Mouse (Mus musculus): ENCODE results near the gene Asb13. TPM values are rescaled to one million over a fixed set of nuclear protein-coding genes. Genes with fewer than 3 reads are reported as not detected.

Gene Asb13
- total and polyA plus RNA-seq, 2 experiments from 2014 or later = 2.2 to 4.3 TPM

DNA sequence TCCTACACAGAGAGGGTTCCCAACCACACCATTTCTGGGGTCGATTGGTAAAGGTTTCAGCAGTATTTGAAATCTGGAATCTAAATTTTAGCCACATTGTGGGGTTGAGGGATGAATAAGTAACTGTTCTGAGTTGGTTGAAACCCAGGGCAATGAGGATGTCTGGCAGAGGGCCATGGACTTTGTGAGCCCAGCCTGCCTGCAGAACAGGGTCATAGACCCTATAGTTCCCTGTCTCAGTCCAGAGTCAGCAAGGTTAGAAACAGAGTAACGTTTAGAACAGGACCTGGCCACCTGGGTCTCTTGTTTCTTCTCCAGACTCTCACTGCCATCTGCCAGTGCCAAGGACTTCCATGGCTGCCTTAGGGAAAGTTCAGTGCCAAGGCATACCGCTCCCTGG is 30.4 kb downstream of the Asb13 start:
- TF ChIP-seq CTCF (IDR thresholded peaks at IDR 0.05; ENCODE audit: low read depth) (no peak), EP300 (IDR thresholded peaks at IDR 0.05; ENCODE audit: low read depth) (no peak)
- WGBS = 59% methylated on average over 3 of the region's 3 CpGs
- Histone ChIP-seq H3K9me3 (replicated peaks; ENCODE audit: control insufficient read depth, low read length) (no peaks in the 10 kb centered on the region), H3K4me3 (ENCODE audit: low read depth, low read length) (no peak overlapping the region), H3K9ac (replicated peaks; ENCODE audit: low read depth, low read length) (no peak overlapping the region), H3K4me2 (ENCODE audit: low read depth, low read length) (no peak overlapping the region), H3K27ac (ENCODE audit: low read depth) (no peak overlapping the region), H3K27me3 (ENCODE audit: control insufficient read depth, insufficient read depth, low read length) (no peaks in the 10 kb centered on the region), H3K36me3 (replicated peaks; ENCODE audit: control insufficient read depth, insufficient read depth, low read length) (no peaks in the 10 kb centered on the region), H3K4me1 (ENCODE audit: control insufficient read depth, insufficient read depth) (no peaks in the 10 kb centered on the region)
- DNase-seq (ENCODE audit: low spot score) (no peak), ATAC-seq (ENCODE audit: insufficient read depth, low read depth) (no peak)

DNA sequence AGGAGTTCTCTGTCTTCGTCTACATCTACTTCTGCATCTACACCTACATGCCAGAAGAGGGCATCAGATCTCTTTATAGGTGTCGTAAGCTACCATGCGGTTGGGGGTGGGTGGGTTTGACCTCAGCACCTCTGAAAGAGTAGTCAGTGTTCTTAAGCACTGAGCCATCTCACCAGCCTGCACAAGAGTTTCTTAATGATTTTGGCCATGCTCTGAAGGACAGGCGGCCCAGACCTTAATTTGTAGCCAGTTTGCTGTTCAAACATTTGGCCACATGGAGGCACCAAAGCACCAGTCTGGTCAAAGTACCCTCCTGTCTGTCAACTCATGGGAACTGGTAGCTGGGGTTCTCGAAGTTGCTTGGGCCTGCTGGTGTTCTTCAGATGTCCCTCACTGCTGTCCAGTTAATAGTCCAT is 31.5 kb downstream of the Asb13 start:
- peak; percentile 72 for DNase-seq (ENCODE audit: low spot score)
- Histone ChIP-seq H3K27ac (ENCODE audit: low read depth) (no peak overlapping the region), H3K4me2 (ENCODE audit: low read depth, low read length) (peak overlapping the region; percentile 27; the same call in 1 of the 2 replicates), H3K4me1 (ENCODE audit: control insufficient read depth, insufficient read depth) (no peaks in the 10 kb centered on the region), H3K9me3 (replicated peaks; ENCODE audit: control insufficient read depth, low read length) (no peaks in the 10 kb centered on the region), H3K27me3 (ENCODE audit: control insufficient read depth, insufficient read depth, low read length) (no peaks in the 10 kb centered on the region), H3K36me3 (replicated peaks; ENCODE audit: control insufficient read depth, insufficient read depth, low read length) (no peaks in the 10 kb centered on the region), H3K9ac (replicated peaks; ENCODE audit: low read depth, low read length) (no peak overlapping the region), H3K4me3 (ENCODE audit: low read depth, low read length) (no peak overlapping the region)
- TF ChIP-seq CTCF (IDR thresholded peaks at IDR 0.05; ENCODE audit: low read depth) (peak; percentile 90), EP300 (IDR thresholded peaks at IDR 0.05; ENCODE audit: low read depth) (no peak)
- ATAC-seq (ENCODE audit: insufficient read depth, low read depth) = peak; percentile 60
- 10% methylated on average over 5 of the region's 5 CpGs for WGBS

DNA sequence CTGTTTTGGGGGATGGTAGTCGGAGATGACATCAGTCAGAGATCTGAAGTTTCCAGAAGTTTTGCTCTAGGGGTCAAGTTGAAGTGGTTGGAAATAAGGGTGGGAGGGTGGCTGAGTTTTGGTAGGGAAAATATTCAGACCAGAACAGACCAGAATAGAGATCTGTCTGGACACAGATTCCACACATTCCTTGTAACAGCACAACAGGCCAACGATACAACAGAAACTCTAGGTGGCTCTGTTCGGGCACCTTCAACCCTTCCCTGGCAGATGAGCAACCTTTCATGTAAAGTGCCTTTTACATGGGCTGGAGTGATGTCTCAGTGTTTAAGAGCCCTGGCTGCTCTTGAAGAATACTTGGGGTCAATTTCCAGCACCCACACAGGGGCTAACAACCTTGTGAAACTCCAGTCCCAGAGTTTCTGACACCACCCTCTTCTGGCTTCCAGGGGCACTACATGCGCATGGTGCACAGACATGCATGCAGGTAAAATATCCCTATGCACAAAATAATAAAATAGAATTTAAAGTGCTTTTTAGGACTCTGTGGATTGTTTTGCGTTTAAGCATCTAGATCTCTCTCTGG is 33.5 kb downstream of the Asb13 start:
- Histone ChIP-seq H3K9ac (replicated peaks; ENCODE audit: low read depth, low read length) (no peak overlapping the region), H3K27ac (ENCODE audit: low read depth) (no peak overlapping the region), H3K4me1 (ENCODE audit: control insufficient read depth, insufficient read depth) (no peaks in the 10 kb centered on the region), H3K36me3 (replicated peaks; ENCODE audit: control insufficient read depth, insufficient read depth, low read length) (no peaks in the 10 kb centered on the region), H3K27me3 (ENCODE audit: control insufficient read depth, insufficient read depth, low read length) (no peaks in the 10 kb centered on the region), H3K9me3 (replicated peaks; ENCODE audit: control insufficient read depth, low read length) (no peaks in the 10 kb centered on the region), H3K4me3 (ENCODE audit: low read depth, low read length) (no peak overlapping the region), H3K4me2 (ENCODE audit: low read depth, low read length) (no peak overlapping the region)
- no peak; the same call in 1 of the 2 replicates for ATAC-seq (ENCODE audit: insufficient read depth, low read depth)
- DNase-seq (ENCODE audit: low spot score) = no peak
- TF ChIP-seq EP300 (IDR thresholded peaks at IDR 0.05; ENCODE audit: low read depth) (no peak), CTCF (IDR thresholded peaks at IDR 0.05; ENCODE audit: low read depth) (no peak)
- WGBS = 55% methylated on average over 5 of the region's 5 CpGs

DNA sequence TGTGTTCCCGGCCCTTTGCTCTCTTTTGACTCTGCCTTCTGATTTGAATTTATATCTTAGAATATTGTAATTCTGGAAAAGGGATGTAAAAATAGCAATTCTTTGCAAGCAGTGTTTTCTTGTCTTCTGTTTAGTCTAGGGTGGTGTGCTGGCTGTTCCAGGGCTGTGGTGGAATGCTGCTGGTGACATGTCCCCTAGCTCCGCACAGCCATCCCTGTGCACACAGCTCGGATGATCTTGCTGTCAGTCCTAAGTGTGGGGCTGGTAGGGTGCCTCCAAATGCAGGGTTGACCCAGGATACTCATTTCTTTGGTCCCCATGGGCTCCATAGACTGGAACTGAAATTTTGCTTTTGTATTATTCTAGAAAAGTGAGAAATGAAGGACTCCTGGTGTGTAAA is 34.2 kb downstream of the Asb13 start:
- no peaks in the 10 kb centered on the region for H3K36me3 ChIP-seq (replicated peaks; ENCODE audit: control insufficient read depth, insufficient read depth, low read length)
- ATAC-seq (ENCODE audit: insufficient read depth, low read depth) = no peak
- H3K4me2 ChIP-seq (ENCODE audit: low read depth, low read length) = no peak overlapping the region
- H3K9me3 ChIP-seq (replicated peaks; ENCODE audit: control insufficient read depth, low read length) = no peaks in the 10 kb centered on the region
- H3K27ac ChIP-seq (ENCODE audit: low read depth) = no peak overlapping the region
- DNase-seq (ENCODE audit: low spot score) = no peak
- H3K4me3 ChIP-seq (ENCODE audit: low read depth, low read length) = no peak overlapping the region
- 91% methylated on average over 3 of the region's 3 CpGs for WGBS
- TF ChIP-seq EP300 (IDR thresholded peaks at IDR 0.05; ENCODE audit: low read depth) = no peak
- no peak for TF ChIP-seq CTCF (IDR thresholded peaks at IDR 0.05; ENCODE audit: low read depth)
- H3K9ac ChIP-seq (replicated peaks; ENCODE audit: low read depth, low read length) = no peak overlapping the region
- H3K4me1 ChIP-seq (ENCODE audit: control insufficient read depth, insufficient read depth) = no peaks in the 10 kb centered on the region
- no peaks in the 10 kb centered on the region for H3K27me3 ChIP-seq (ENCODE audit: control insufficient read depth, insufficient read depth, low read length)

DNA sequence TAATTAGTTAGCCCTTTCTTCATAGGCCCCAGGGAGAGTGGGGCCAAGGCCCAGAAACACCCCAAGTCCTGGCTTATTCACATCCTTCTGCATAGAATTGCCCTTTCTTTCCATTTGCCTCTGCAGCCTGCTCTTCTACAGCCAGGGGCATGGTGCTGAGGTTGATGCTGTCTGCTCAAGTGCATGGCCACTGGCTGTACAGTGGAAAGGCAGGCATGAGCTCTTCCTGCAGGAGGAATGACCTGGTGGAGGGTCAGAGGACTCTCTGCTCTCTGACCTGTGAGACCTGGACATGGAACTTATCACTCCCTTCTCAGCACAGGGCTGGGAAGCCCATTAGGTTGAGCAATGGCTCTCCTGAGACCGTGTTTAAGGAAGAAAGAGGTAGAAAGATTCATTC is 35.8 kb downstream of the Asb13 start:
- WGBS = 92% methylated on average over 1 of the region's 1 CpGs
- no peaks in the 10 kb centered on the region for H3K27me3 ChIP-seq (ENCODE audit: control insufficient read depth, insufficient read depth, low read length)
- H3K4me1 ChIP-seq (ENCODE audit: control insufficient read depth, insufficient read depth) = no peaks in the 10 kb centered on the region
- no peak overlapping the region for H3K9ac ChIP-seq (replicated peaks; ENCODE audit: low read depth, low read length)
- no peak overlapping the region for H3K4me2 ChIP-seq (ENCODE audit: low read depth, low read length)
- DNase-seq (ENCODE audit: low spot score) (no peak), ATAC-seq (ENCODE audit: insufficient read depth, low read depth) (no peak)
- TF ChIP-seq EP300 (IDR thresholded peaks at IDR 0.05; ENCODE audit: low read depth) (no peak), CTCF (IDR thresholded peaks at IDR 0.05; ENCODE audit: low read depth) (no peak)
- no peak overlapping the region for H3K4me3 ChIP-seq (ENCODE audit: low read depth, low read length)
- no peaks in the 10 kb centered on the region for H3K9me3 ChIP-seq (replicated peaks; ENCODE audit: control insufficient read depth, low read length)
- no peak overlapping the region for H3K27ac ChIP-seq (ENCODE audit: low read depth)
- H3K36me3 ChIP-seq (replicated peaks; ENCODE audit: control insufficient read depth, insufficient read depth, low read length) = no peaks in the 10 kb centered on the region

DNA sequence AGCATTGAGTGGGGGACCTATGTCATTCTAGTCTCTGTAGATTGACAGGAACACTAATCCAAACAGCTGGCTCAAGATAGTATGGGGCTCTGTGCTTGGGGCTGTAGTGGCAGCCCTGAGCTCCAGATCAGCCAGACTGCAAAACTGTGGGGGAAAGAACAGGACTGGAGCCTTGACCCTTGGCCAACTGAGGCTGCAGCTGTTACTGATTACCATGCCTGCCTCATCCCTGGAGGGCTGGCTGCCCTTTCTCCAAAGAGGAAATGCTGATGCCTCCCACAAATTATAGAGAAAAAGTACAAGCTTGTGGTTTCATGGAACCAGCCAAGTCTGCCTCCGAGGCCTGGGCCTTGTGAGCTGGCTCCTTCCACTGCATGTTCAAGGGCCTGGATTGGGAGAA is 36.2 kb downstream of the Asb13 start:
- Histone ChIP-seq H3K27ac (ENCODE audit: low read depth) (no peak overlapping the region), H3K9ac (replicated peaks; ENCODE audit: low read depth, low read length) (no peak overlapping the region), H3K4me1 (ENCODE audit: control insufficient read depth, insufficient read depth) (no peaks in the 10 kb centered on the region), H3K4me2 (ENCODE audit: low read depth, low read length) (no peak overlapping the region), H3K27me3 (ENCODE audit: control insufficient read depth, insufficient read depth, low read length) (no peaks in the 10 kb centered on the region), H3K9me3 (replicated peaks; ENCODE audit: control insufficient read depth, low read length) (no peaks in the 10 kb centered on the region), H3K4me3 (ENCODE audit: low read depth, low read length) (no peak overlapping the region), H3K36me3 (replicated peaks; ENCODE audit: control insufficient read depth, insufficient read depth, low read length) (no peaks in the 10 kb centered on the region)
- no peak for TF ChIP-seq CTCF (IDR thresholded peaks at IDR 0.05; ENCODE audit: low read depth)
- TF ChIP-seq EP300 (IDR thresholded peaks at IDR 0.05; ENCODE audit: low read depth) = no peak
- ATAC-seq (ENCODE audit: insufficient read depth, low read depth) = no peak
- WGBS = 27% methylated on average over 1 of the region's 1 CpGs
- no peak for DNase-seq (ENCODE audit: low spot score)
